Mouse (Mus musculus): Measurements from ENCODE around the gene Lypd8.

The Lypd8 gene

GRCm38 (mm10) chr11:58399985-58400645 lies 21.3 kb downstream of the Lypd8 start:
- DNase-seq (ENCODE audit: inconsistent ontology term) = no peak

DNA sequence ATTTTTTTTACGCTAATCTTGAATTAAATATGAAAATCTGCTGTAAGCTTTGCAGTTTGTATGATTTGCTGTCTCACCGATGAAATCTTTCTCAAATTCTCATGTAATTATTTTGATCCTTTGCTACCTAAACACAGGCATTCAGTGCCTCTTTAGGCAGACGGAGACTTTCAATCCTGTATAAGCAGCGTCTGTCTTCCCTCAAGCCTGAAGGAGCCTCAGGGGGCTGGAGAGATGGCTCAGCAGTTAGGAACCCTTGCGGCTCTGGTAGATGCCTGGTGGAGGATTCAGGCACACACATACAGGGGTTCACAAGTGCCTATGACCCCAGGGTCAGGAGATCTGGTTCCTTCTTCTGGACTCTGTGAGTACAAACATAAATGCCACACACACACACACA lies 21.8 kb downstream of the Lypd8 start:
- no peak for DNase-seq (ENCODE audit: inconsistent ontology term)

GRCm38 (mm10) chr11:58408066-58408465 lies 29.2 kb downstream of the Lypd8 start:
- peak; percentile 56 for DNase-seq (ENCODE audit: inconsistent ontology term)

- DNase-seq (ENCODE audit: inconsistent ontology term) = no peak
Measured at GRCm38 (mm10) chr11:58418336-58418735, 39.5 kb downstream of the Lypd8 start.

GRCm38 (mm10) chr11:58420815-58421214 lies 42.0 kb downstream of the Lypd8 start, which contains the start of gene 1810065E05Rik:
Gene 1810065E05Rik, plus strand, starts transcription at chr11:58421111.
- no peak for DNase-seq (ENCODE audit: inconsistent ontology term)

- no peak for DNase-seq (ENCODE audit: inconsistent ontology term)
Measured at GRCm38 (mm10) chr11:58432259-58432658, 53.4 kb downstream of the Lypd8 start, which contains the start of gene Gm12253. Gene Gm12253, plus strand, starts transcription at chr11:58432559.

- no peak for DNase-seq (ENCODE audit: inconsistent ontology term)
Measured at GRCm38 (mm10) chr11:58437866-58438265, 59.0 kb downstream of the Lypd8 start.
